Mouse (Mus musculus) urinary bladder, postnatal 36 days (tissue): ENCODE measurements at regions not wholly inside any gene's neighbourhood (a gene's known extent, or its start where the extent isn't known, plus 50 kb on each side); places are given as distances from the start of the nearest gene placed in this dataset.

Experiments used
- DNase-seq, 2 experiments: peaks; one replicate each; pipeline ENCODE4 v3.0.0; 2022; ENCODE audit warnings: low spot score in 2 of 2, mixed read lengths in 1 of 2

- DNase-seq, result peak in 1 of 2 experiments; percentile 17
Observed at GRCm38 (mm10) chr13:60299076-60299475, 121.9 kb upstream of the Gas1 start.

GRCm38 (mm10) chr13:60303561-60303960 is 126.4 kb upstream of the Gas1 start:
- DNase-seq, result no peak

GRCm38 (mm10) chr13:60305028-60305810 is 128.1 kb upstream of the Gas1 start:
- no peak for DNase-seq

- DNase-seq, result peak in 1 of 2 experiments; percentile 22
Observed at GRCm38 (mm10) chr13:60308062-60308801, 131.1 kb upstream of the Gas1 start.

GRCm38 (mm10) chr13:60309482-60309881 is 132.3 kb upstream of the Gas1 start:
- DNase-seq, result no peak

GRCm38 (mm10) chr13:60309926-60310325 is 132.8 kb upstream of the Gas1 start:
- DNase-seq, result peak in 1 of 2 experiments; percentile 50

GRCm38 (mm10) chr13:60312397-60313085 is 135.4 kb upstream of the Gas1 start:
- DNase-seq, result no peak

- peak in 1 of 2 experiments; percentile 50 for DNase-seq
Observed at GRCm38 (mm10) chr13:60318436-60319020, 141.4 kb upstream of the Gas1 start.

GRCm38 (mm10) chr13:60319268-60319667 is 142.1 kb upstream of the Gas1 start:
- no peak for DNase-seq

- DNase-seq, result no peak
Observed at GRCm38 (mm10) chr13:60319861-60320602, 142.9 kb upstream of the Gas1 start.

GRCm38 (mm10) chr13:60322579-60322978 is 145.4 kb upstream of the Gas1 start:
- DNase-seq, result no peak

- no peak for DNase-seq
Observed at GRCm38 (mm10) chr13:60330475-60331258, 153.5 kb upstream of the Gas1 start.

- no peak for DNase-seq
Observed at GRCm38 (mm10) chr13:60336196-60336595, 159.0 kb upstream of the Gas1 start.

- DNase-seq, result no peak
Observed at GRCm38 (mm10) chr13:60337383-60337782, 160.2 kb upstream of the Gas1 start.

GRCm38 (mm10) chr13:60338107-60338506 is 160.9 kb upstream of the Gas1 start:
- peak in 1 of 2 experiments; percentile 19 for DNase-seq

GRCm38 (mm10) chr13:60340068-60340467 is 162.9 kb upstream of the Gas1 start:
- DNase-seq, result no peak

GRCm38 (mm10) chr13:60347881-60348280 is 170.7 kb upstream of the Gas1 start:
- no peak for DNase-seq

- DNase-seq, result no peak
Observed at GRCm38 (mm10) chr13:60348438-60348837, 171.3 kb upstream of the Gas1 start.

- no peak for DNase-seq
Observed at GRCm38 (mm10) chr13:60355707-60356490, 178.7 kb upstream of the Gas1 start.
